Mouse (Mus musculus) liver, embryonic 11.5 days (tissue): ENCODE results near the gene Rai14. TPM values are rescaled to one million over a fixed set of nuclear protein-coding genes. Genes with fewer than 3 reads are reported as not detected.

Experiments
- ATAC-seq: fragments of 200-750 bp; cut with Nextera tagmentation; replicated peaks from 2 replicates; pipeline ENCODE4 v1.8.0; 2017; ENCODE audit warnings: moderate number of reproducible peaks, mild to moderate bottlenecking, moderate TSS enrichment, moderate library complexity; ENCODE audit not compliant: low FRiP score
- DNase-seq: peaks from one replicate; pipeline ENCODE4 v3.0.0-alpha.2; 2017; ENCODE audit warnings: low spot score
- H3K27ac ChIP-seq: fragments of 300-500 bp; sonication (generic); 2 replicates; pipeline ENCODE4 v1.5.1; 2014; ENCODE audit warnings: mild to moderate bottlenecking, low read depth, low read length, control low read depth
- H3K27me3 ChIP-seq: fragments of 300-500 bp; sonication (generic); replicated peaks from 2 replicates; pipeline ENCODE4 v1.6.1; 2014; ENCODE audit warnings: low read length, mixed read lengths; ENCODE audit not compliant: control insufficient read depth, insufficient read depth
- H3K36me3 ChIP-seq: fragments of 300-500 bp; sonication (generic); 2 replicates; pipeline ENCODE4 v1.6.1; 2014; ENCODE audit warnings: mild to moderate bottlenecking, low read length, moderate library complexity, mixed read lengths; ENCODE audit not compliant: control insufficient read depth, insufficient read depth
- H3K4me1 ChIP-seq: fragments of 300-500 bp; sonication (generic); replicated peaks from 2 replicates; pipeline ENCODE4 v1.6.1; 2014; ENCODE audit warnings: low read length, mixed read lengths; ENCODE audit not compliant: control insufficient read depth, insufficient read depth
- H3K4me2 ChIP-seq: fragments of 300-500 bp; sonication (generic); 2 replicates; pipeline ENCODE4 v1.6.1; 2014; ENCODE audit warnings: mild to moderate bottlenecking, control low read depth, moderate library complexity
- H3K4me3 ChIP-seq: fragments of 300-500 bp; sonication (generic); 2 replicates; pipeline ENCODE4 v1.5.1; 2014; ENCODE audit warnings: low read depth, low read length, control low read depth
- H3K9ac ChIP-seq: fragments of 300-500 bp; sonication (generic); 2 replicates; pipeline ENCODE4 v1.6.1; 2014; ENCODE audit warnings: low read depth, low read length, control low read depth
- H3K9me3 ChIP-seq: fragments of 300-500 bp; sonication (generic); 2 replicates; pipeline ENCODE4 v1.6.1; 2016; ENCODE audit warnings: low read length, inconsistent platforms, mixed read lengths; ENCODE audit not compliant: control insufficient read depth
- WGBS: fragments of 180-500 bp; shearing (Covaris S2); extraction: QIAGEN DNeasy Blood & Tissue Kit; methylation state at CpG from one replicate; pipeline ENCODE4 v1.1.7; 2014; 5-methylcytosine and 5-hydroxymethylcytosine counted together
- polyA plus RNA-seq: library from polyadenylated mRNA; unstranded; fragments of >200 nt; fragmentation: Nextera tagmentation; extraction: Ambion mirVana; gene quantifications from 2 replicates; pipeline ENCODE4 v1.2.1, GENCODE M21; 2014

Gene Rai14
- polyA plus RNA-seq, 1 experiment from 2014 or later, result 19.6 TPM

DNA sequence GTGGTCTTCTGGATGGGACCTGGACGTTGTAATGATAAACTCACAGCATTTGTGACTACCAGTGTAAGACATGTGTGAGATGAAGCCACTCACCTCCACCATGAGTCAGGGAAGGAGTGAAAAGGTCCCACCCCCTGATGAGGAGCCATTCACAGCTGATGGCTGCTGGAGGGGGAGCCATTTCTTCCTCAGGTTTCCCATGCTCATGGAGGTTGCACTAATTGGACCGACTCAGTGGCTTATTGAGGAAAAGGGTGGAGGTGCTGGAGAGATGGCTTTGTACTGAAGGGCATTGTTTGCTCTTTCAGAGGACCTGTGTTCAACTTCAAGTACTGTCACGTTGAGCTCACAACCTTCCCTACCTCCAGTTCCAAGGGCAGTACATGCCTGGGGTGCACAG is 10.4 kb upstream of the Rai14 start:
- no peak overlapping the region for H3K27ac ChIP-seq
- no peaks in the 10 kb centered on the region for H3K9me3 ChIP-seq
- peaks cover 4% of the 10 kb centered on the region; the same call in 1 of the 2 replicates for H3K4me1 ChIP-seq
- H3K27me3 ChIP-seq, result no peaks in the 10 kb centered on the region
- H3K36me3 ChIP-seq, result no peaks in the 10 kb centered on the region
- 75% methylated on average over 3 of the region's 3 CpGs for WGBS
- H3K9ac ChIP-seq, result no peak overlapping the region
- ATAC-seq, result no peak
- no peak overlapping the region for H3K4me3 ChIP-seq
- no peak overlapping the region for H3K4me2 ChIP-seq
- no peak for DNase-seq

DNA sequence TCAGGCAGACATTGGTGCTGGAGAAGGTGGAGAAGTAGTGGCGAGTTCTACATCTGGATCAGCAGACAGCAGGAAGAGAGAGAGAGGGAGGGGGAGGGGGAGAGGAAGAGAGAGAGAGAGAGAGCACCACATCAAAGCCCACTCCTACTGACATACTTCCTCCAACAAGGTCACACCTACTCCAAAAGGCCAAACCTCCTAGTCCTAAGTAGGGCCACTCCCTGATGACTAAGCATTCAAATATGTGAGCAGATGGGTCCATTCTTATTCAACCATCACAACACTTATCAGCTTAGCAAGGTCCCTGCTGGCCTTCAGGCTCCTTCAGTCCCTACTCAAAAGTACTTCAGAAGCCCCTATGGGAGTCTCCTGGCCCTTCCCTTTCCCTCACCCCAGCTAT is 9.1 kb upstream of the Rai14 start:
- Histone ChIP-seq H3K9me3 (no peaks in the 10 kb centered on the region), H3K27me3 (no peaks in the 10 kb centered on the region), H3K4me1 (peaks cover 4% of the 10 kb centered on the region; the same call in 1 of the 2 replicates), H3K27ac (no peak overlapping the region), H3K4me2 (no peak overlapping the region), H3K9ac (no peak overlapping the region), H3K36me3 (no peaks in the 10 kb centered on the region), H3K4me3 (no peak overlapping the region)
- 12% methylated on average over 1 of the region's 1 CpGs for WGBS
- DNase-seq (no peak), ATAC-seq (peak; percentile 69)

DNA sequence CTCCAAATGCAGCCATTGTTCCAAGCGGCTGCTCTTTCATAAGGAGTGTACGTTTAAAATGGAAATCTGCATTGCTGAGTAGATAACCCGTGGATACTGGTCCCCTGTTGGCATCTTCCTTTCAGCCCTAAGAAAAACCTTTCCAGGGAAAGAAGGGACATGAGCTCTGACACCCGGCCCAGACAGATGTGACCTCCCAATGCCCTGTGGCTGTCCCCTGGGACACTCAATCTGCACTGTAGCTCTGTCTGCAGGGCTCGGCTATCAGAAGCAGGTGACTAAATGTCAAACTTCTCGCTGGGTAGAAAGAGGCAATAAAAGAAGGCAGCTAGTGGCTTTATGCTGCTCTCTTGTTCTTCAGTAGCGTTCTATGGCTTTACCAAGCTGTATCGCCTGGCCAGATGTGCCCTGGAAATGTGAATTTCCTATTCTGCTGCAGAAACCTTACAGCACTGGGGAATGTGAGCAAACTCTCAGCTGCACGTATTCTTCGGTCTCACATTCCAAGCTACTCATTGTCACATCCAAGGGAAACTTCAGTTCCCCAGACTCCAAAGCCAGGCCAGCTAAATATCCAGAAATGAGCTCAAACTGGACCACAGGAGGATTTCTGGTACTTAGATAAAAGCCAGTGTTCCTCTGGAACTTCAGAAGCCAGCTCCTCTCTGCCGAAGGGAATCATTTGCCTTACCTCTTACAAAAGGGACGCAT is 8.4 kb upstream of the Rai14 start:
- DNase-seq, result no peak
- H3K27ac ChIP-seq, result no peak overlapping the region

DNA sequence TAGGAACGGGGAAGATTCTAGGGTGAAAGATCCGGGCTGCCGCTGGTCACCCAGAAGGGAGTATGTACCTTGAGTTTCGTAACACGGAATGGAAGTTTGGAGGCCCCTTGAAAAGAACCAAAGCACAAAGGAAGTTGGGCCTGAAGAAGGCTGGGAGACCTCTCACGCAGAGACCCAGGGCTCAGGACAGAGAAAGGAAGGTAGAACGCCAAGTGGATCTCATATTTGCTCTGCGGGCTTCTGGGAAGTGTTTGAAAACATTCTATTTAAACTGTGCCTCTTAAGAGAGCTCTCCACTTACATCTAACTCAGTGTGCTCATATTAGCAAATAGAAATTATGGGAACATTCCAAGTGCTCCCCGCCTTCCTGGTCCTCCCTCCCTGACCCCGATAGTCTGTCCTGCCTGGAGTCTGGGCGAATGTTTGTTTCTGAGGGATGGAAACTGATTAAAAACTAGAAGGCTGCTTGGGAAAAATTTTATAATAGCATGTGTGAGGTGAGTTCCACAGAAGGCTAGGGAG is 6.9 kb upstream of the Rai14 start:
- Histone ChIP-seq H3K9ac (no peak overlapping the region), H3K27ac (no peak overlapping the region), H3K4me2 (no peak overlapping the region), H3K9me3 (no peaks in the 10 kb centered on the region), H3K36me3 (no peaks in the 10 kb centered on the region), H3K27me3 (no peaks in the 10 kb centered on the region), H3K4me1 (peaks cover 4% of the 10 kb centered on the region; the same call in 1 of the 2 replicates), H3K4me3 (no peak overlapping the region)
- DNase-seq (no peak), ATAC-seq (no peak)
- 88% methylated on average over 11 of the region's 11 CpGs for WGBS

More for the DNA sequence above, 8.4 kb upstream of the Rai14 start:
- Histone ChIP-seq H3K9me3 (no peaks in the 10 kb centered on the region), H3K36me3 (no peaks in the 10 kb centered on the region), H3K4me3 (no peak overlapping the region), H3K9ac (no peak overlapping the region), H3K4me1 (peaks cover 4% of the 10 kb centered on the region; the same call in 1 of the 2 replicates), H3K27me3 (no peaks in the 10 kb centered on the region), H3K4me2 (no peak overlapping the region)
- no peak for ATAC-seq
- WGBS, result 48% methylated on average over 12 of the region's 12 CpGs

DNA sequence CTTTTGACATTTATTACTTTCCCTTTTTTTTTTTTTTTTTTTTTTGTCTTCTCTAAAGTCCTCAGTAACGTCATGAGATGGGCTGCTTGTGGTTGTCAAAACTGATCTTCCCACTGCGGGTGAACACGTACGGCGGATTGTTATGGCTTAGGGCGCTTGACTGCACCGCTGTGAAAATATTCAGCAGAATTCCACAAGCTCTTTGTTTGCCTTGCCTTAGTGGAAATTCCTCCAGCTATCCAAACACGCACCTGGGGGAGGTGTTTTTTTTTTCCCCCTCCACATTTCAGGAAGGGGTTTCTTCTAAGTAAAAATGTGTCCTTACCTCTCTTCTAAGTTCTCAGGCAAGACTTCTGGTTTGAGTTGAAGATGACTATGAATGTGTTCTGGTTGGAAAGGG is 6.2 kb upstream of the Rai14 start:
- ATAC-seq, result no peak
- no peak overlapping the region for H3K4me3 ChIP-seq
- no peaks in the 10 kb centered on the region for H3K27me3 ChIP-seq
- H3K27ac ChIP-seq, result no peak overlapping the region
- peaks cover 4% of the 10 kb centered on the region; the same call in 1 of the 2 replicates for H3K4me1 ChIP-seq
- H3K36me3 ChIP-seq, result no peaks in the 10 kb centered on the region
- H3K4me2 ChIP-seq, result no peak overlapping the region
- no peak overlapping the region for H3K9ac ChIP-seq
- no peaks in the 10 kb centered on the region for H3K9me3 ChIP-seq
- WGBS, result 72% methylated on average over 8 of the region's 8 CpGs
- DNase-seq, result no peak

DNA sequence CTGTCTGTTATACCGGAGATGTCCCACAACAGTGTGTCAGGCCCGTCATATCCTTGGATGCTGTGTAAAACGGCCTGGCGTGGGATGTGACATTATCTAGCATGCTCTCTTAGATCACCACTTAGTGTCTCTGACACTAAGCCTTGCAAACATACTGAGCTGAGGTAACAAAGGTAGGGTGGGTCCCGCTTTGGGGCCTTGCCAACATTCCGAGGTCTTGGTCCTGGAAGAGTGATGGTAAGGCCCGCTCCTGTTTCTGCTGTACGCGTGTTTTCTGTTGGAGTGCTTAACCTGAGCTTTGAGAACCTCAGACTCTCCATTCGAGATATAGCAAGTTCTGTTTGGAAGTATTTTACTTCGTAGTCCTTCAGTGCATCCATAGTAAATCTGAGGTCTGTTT is 5.8 kb upstream of the Rai14 start:
- 79% methylated on average over 11 of the region's 11 CpGs for WGBS
- Histone ChIP-seq H3K4me3 (no peak overlapping the region), H3K9ac (no peak overlapping the region), H3K27ac (no peak overlapping the region), H3K9me3 (no peaks in the 10 kb centered on the region), H3K27me3 (no peaks in the 10 kb centered on the region), H3K36me3 (no peaks in the 10 kb centered on the region), H3K4me1 (peaks cover 4% of the 10 kb centered on the region; the same call in 1 of the 2 replicates), H3K4me2 (no peak overlapping the region)
- DNase-seq (no peak), ATAC-seq (no peak)

DNA sequence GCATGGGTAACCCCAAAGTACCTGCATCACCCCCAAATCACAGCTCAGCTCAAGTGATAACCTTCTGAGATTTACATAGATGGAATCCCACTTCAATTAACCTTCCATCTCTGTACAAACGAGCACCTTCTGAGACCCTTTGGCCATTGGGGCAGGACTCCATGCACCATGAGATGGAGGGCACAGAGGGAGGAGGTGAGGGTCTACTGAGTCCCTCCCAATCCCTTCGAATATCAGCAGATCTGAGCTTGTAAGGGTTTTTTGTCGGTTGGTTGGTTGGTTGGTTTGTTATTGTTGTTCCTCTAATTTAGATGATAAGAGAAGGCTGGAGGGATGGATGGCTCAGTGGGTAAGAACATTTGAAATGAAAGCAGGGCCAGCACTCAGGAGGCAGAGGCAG is 5.1 kb upstream of the Rai14 start:
- no peak overlapping the region for H3K27ac ChIP-seq
- DNase-seq (no peak), ATAC-seq (no peak)
- WGBS, result 76% methylated on average over 3 of the region's 3 CpGs
- no peaks in the 10 kb centered on the region for H3K9me3 ChIP-seq
- H3K36me3 ChIP-seq, result no peaks in the 10 kb centered on the region
- H3K4me3 ChIP-seq, result no peak overlapping the region
- H3K4me2 ChIP-seq, result no peak overlapping the region
- no peak overlapping the region for H3K9ac ChIP-seq
- H3K27me3 ChIP-seq, result no peaks in the 10 kb centered on the region; the same call in 1 of the 2 replicates
- peaks cover 4% of the 10 kb centered on the region; the same call in 1 of the 2 replicates for H3K4me1 ChIP-seq

DNA sequence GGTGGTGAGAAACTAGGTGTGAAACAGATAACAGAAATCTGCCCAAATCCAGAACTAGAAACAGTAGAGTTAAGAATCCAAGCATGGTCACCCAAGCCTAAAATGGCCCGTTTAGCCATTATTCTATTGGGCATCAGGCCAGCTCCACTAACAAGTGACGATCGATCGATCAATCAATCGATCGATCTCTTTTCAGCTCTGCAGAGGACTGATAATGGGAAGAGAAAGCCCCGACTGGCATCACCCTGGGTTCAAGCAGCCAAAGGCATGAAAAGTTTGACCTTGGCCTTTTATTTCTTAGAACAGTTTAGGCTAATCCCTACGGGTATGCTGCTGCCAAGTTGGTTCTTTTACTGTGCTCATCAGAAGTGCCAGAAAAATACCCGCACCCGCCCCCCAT is 4.3 kb upstream of the Rai14 start:
- H3K4me2 ChIP-seq, result no peak overlapping the region
- 85% methylated on average over 10 of the region's 10 CpGs for WGBS
- no peak overlapping the region for H3K9ac ChIP-seq
- H3K27me3 ChIP-seq, result no peaks in the 10 kb centered on the region; the same call in 1 of the 2 replicates
- no peak overlapping the region for H3K4me3 ChIP-seq
- DNase-seq (no peak), ATAC-seq (no peak)
- H3K4me1 ChIP-seq, result peaks cover 1% of the 10 kb centered on the region; the same call in 1 of the 2 replicates
- H3K9me3 ChIP-seq, result no peaks in the 10 kb centered on the region
- H3K27ac ChIP-seq, result no peak overlapping the region
- no peaks in the 10 kb centered on the region for H3K36me3 ChIP-seq

DNA sequence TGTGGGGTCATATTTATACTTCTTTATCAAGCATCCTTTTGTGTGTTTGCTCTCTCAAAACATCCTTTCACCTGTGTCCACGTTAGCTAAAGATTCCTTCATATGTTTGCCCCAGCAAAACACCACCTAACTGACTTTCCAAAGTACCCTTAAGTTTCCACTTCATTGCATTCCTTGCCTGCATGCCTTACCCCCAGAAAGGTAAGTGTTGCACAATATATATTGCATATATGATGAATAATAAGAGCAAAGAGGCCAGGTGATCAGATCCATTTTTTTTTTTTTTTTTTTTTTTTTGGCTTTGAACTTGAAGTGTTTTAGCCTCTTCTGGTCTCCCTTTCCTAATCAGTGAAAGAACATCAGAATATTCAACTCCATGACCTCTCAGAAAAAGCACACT is 2.9 kb upstream of the Rai14 start:
- Histone ChIP-seq H3K4me3 (no peak overlapping the region), H3K27me3 (no peaks in the 10 kb centered on the region; the same call in 1 of the 2 replicates), H3K9ac (no peak overlapping the region), H3K27ac (no peak overlapping the region), H3K36me3 (no peaks in the 10 kb centered on the region), H3K9me3 (no peaks in the 10 kb centered on the region), H3K4me2 (no peak overlapping the region), H3K4me1 (peaks cover 5% of the 10 kb centered on the region)
- DNase-seq, result no peak
- no peak for ATAC-seq
- whole genome bisulfite sequencing, result 87% methylated on average over 1 of the region's 1 CpGs
